Mouse (Mus musculus) lung, adult 18-20 months (tissue): ENCODE data around the gene Lpin2.

Source experiments
- DNase-seq, 2 experiments: peaks; one replicate each; pipeline ENCODE4 v3.0.0; 2022; ENCODE audit warnings: mixed read lengths in 2 of 2

Lpin2 gene

DNA sequence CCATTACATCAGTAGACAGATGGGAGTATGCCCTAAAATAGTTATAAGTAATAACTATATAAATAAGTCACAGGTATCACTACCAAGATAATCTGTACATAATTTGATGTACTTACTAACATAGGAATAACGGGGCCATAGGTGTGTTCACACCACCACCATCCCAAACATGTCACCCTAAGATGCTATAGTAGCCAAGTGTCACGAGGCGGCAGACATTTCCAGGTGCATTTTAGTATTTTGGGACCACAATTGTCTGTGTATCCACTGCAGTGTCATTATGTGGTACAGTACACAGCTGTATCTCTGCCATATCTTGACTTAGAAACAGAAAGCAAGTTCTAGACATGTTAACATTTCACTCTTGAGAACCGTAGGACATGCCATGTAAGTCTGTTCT is 50.9 kb downstream of the Lpin2 start:
- DNase-seq = no peak

DNA sequence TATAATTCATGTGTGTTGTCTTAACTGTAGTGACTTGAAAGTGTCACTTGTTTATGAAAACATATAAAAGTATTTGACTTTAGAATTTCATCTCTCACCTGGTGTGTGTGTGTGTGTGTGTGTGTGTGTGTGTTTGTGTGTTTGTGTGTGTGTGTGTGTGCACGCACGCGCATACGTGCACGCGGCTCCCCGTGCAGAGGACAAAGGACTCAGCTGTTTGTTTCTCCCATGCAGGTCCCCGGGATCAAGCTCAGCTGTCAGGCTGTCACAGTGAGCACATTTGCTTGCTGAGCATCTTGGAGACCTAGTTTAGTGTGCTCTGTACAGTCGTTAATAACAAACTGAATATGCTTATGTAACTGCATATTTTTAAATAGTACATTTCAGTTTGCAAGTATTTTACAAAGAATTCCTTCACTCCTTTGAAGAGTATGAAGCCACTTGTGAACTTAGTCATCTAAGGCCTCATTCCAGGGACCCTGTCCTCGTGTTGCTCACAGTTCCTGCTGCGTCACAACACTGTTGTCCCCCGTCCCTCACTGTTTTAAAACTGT is 51.8 kb downstream of the Lpin2 start:
- DNase-seq = no peak

DNA sequence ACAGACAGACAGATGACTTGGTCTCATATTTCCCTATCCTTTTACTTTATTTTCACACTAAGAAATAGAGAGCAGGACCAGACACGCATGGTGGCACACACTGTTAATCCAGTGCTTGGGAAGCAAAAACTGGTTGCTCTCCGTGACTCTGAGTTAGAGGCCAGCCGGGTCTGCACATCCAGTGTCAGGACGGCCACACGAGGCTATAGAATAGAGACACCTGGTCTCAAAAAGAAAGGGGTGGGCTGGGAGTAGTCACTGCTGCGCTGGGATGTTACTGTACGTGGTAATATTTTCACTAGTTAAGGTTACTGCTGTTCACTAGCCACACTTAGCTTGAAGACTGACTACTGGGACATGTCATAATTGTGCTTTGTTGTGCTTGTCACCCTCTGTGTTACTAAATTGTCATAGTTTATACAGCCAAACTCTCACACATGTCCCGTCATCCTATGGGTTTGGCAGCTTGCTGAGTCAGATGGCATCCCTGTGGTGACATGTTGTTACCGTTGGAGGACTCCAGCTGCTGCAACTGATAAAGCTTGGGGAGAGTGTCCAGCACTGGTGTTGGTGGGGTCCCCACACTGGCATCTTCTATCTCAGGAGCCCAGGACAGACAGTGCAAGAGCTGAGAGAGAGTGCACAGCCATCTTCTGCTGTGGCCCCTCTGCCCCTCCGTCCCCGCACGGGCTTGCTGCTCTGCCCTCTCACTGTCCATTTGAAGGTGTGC is 53.0 kb downstream of the Lpin2 start:
- DNase-seq = no peak

DNA sequence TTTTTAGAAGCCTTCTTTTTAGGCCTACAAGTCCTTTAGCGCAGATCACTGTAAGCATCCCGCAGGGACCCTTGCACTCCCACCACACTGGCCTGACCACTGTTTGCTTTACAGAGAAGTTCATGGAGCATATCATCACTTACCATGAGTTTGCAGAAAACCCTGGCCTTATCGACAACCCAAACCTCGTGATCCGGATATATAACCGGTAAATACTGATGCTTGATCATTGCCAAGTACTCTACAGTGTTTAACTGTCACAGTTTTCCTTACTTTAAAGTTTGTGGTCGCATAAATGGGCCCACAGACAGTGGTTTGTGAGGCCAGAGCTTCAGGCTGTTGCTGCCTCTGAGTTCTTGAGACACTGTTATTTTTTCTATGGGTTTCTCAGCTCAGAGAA is 56.1 kb downstream of the Lpin2 start:
- no peak for DNase-seq

DNA sequence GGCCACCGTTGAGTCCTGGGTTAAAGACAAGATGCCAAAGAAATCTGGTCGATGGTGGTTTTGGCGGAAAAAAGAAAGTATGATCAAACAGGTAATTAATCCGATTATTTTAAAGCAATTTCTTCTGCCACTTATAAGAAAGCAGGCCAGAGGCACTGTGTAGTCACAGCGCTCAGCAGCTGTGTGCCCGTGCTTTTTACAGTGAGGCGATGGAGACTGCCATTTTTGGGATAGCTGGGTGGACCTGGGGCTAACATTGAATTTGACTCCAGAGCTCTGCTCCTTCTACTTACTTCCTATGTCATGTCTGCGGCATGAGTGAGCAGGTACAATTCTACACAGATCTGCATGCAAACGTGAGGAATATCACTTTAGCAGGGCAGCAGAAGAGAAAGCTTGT is 58.5 kb downstream of the Lpin2 start:
- DNase-seq = no peak

DNA sequence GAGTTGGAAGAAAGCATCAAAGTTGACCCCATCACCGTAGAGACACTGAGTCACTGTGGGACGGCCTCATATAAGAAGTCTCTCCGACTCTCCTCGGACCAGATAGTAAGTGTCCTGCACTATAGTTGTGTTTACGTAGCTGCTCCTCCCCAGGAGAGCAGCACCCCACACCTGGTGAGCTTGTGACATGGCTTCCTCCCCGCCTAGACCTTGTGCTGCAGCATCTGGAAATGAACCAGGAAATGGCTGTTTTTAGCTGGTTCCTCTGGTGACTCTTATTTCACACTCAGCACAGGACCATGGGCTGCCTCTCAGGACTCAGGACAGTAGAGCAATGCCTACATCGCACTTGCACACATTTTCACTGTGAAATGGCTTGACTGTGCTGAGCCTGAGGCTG is 60.3 kb downstream of the Lpin2 start:
- no peak for DNase-seq

DNA sequence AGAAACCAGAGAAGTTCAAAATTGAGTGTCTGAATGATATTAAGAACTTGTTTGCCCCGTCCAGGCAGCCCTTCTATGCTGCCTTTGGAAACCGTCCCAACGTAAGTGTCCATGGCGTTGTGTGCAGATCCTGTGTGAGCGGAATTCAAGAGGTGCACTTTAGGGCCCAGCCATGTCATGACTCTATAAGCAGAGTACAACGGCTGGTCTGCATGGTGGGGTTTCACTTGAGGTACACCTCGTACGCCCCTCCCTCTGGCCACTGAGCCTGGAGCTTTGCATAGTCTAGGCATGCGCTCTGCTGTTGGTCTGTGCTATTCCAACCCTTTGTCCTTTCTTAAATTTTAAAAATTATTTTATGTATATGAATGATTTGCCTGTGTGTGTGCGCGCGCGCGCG is 62.8 kb downstream of the Lpin2 start:
- no peak for DNase-seq

DNA sequence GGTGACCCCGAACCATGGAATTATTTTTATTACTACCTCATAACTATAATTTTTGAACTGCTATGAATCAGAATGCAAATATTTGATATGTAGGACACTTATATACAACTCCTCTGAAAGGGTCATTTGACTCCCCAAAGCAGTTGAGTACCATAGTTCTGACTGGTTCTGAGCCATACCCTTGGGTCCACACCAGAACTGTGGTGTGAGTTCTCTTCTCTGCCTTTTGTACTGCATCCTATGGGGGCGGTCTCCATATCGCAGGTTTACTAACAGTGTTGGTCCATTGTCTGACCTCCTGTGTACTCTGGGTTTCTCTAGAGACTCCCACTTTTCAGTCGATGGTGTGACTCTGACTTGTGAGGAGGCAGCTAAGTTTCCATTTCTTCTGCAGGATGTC is 63.7 kb downstream of the Lpin2 start:
- DNase-seq = no peak

DNA sequence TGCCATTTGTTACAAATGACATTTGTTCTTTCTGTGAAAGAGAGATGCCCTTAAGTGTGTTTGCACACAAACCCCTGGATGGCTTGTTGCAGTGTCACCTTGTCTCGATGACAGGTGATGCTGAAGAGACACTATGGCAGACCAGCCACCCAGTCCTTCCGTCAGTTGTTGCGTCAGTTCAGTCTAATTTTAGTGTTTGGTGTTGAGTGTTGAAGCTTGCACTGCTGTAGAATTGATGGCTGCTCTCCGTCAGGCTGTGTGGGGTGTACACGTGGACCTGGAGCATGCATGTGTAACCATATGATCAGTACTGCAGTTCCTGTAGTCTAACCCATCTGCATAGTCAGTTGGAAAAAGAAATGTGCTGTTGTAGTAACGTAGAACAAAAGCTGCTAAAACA is 66.6 kb downstream of the Lpin2 start:
- no peak for DNase-seq

DNA sequence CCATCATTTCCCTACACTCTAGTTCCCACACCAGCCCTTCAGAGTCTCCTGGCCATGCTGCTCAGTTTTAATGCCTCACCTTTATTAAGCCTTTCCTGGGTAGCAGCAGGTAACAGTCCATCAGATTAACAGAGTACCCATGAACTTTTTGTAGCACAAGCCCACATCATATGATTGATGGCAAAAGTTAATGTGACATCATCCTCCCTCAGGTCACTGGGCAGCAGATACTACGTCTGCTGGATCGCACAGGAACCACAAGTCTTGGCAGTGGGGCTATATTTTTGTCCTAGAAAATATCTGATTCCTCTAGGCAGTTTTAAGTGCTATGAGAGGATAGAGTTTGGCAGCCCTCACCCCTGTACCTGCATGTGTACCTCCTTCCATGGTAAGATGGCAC is 67.7 kb downstream of the Lpin2 start:
- DNase-seq = no peak

DNA sequence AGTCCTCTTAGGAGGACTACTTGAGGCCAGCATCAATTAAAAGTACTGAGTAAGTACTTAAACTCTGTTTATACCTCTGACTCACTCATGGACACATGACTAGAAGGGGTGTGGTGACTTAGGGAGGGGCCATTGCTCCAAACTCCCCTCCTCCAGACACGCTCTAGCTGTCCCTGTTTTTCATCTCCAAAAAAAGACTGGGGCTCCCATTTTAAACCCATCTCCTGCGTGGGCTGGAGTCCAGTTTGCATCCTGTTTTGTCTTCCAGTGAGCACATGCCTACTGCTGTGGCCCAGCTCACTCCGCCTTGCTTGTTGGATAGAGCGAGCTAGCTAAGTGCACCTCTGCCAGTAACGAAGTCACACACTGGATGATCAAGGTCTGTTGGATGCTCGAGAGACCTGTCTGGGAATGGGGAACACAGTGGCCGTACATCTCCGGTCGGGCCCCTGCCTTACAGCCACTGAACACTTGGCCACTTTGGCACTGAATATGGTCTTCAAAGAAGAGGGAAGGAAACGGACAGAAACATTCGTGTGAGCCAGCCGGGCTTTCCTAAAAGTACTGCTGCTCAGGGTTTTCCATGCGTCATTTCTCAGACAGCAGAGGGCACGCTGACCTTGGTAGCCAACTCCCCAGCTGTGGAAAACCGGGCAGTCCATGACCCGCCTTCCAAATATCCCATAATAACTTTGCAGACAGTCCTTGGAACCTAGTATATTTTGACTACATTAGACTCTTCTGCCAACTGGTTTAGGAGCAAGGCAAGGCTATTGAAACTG is 68.7 kb downstream of the Lpin2 start:
- DNase-seq = peak; percentile 47 to 70

DNA sequence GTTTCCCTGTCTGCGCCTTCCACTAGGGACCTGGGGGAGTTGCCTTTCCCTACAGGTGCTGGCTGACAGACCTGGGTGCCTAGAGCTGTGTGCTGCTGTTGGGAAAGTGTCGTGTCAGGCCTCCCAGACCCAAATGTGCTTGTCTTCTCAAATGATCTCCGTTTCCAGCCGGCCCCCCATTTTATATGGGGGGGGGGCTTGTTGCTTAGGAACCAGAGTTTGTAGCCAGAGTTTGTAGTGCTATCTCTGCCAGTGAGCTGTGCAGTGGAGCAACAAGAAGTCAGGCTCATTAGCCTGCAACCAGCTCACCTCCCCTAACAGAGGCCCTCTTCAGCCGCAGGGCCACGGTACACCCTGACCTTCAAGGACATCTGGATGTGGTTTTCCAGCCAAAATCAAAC is 69.2 kb downstream of the Lpin2 start:
- no peak for DNase-seq

DNA sequence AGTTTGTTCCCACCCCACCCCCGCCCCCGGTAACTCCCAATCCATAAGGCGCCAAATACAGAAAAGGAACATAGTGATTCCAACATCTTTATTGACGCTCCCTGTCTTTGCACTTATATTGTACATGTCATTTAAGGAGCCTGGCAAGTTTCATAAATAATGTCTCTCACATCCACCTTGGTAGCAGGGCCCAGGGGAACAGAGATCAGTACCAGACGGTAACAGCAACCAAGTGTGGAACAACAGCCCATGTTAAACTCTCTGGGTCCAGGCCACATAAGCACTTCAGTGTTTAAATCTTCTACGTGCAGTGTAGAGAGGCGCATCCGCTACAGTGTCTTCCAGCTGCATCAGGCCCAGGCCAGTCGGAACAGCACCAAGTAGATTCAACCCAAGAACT is 69.7 kb downstream of the Lpin2 start:
- DNase-seq = no peak

DNA sequence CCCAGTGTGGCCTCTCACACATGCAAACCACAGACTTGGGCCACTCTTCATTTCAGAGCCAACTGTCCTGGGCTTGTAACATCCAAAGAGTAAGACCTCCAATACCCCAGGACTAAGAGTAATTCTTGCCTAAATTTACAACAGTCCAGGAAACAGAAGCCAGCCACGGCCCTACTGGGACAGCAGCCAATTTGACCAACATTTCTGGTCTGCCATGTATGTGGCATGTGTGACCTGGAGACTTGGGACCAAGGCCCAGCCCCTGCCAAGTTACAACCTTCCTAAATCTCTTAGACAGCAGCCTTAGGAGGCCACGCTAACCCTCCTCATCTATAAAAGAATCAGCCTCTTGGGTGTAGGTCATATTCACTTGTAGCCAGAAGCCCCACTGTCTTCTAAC is 71.0 kb downstream of the Lpin2 start:
- no peak for DNase-seq

DNA sequence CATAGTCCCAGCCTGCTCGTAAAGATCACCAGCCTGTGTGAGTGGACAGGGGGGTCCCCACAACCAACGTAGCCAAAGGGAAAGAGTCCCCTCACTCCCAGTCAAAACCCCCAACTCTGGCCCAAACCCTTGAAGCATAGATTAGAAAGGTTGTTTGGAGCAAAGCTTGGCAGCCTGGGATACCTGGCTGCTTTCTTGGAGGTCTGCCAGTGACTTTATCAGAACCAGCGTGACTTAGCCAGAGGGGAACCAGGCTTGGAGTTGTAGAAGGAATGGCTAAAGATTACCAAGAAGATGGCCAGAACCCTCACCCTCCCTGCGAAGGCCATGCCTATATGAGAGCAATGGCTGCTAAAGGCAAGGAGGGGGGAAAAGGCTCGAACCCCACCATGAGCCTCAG is 71.7 kb downstream of the Lpin2 start:
- DNase-seq = no peak

DNA sequence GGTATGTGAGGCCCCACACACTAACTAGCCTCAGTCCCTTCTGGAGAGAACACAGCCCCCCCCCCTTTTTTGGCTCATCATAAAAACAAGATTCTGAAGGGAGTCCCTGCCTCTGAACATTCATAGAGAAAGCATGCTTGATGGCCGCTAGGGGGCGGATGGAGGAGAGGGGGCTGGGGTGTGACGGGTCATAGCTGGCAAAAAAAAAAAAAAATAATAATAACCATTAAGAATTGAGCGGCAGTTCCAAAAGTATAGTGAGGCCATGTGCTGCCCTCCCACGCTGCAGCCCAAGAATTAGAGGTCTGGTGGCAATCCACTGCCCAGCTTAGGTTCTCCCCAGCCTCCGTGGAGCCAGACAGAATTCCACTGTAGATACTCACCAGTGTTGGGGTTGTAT is 72.4 kb downstream of the Lpin2 start:
- no peak for DNase-seq

DNA sequence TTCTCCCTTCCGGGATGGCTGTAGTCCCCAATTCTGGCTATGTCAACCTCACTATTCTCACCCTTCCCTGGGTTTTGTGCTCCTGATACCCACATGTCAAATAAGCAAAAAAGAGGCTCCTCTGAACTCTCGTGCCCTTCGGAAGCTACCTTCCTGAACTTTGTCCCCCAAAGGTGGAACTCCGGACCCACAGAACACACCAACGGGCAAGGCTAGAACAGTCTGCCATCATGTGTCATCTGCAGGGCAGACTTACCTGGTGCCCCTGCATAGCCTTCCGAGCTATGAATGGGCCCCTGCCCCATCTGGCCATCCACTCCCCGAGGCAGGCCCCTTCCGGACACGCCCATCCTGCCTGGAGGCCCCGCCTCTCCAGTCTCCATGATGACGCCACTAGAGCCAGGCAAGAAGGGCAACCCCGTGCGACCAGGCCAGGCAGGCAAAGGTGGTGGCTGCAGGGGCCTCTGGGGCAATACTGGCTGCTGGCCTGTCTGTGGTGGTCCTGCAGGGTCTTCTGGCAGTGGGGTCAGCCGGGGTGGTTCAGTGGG is 73.8 kb downstream of the Lpin2 start:
- no peak for DNase-seq

DNA sequence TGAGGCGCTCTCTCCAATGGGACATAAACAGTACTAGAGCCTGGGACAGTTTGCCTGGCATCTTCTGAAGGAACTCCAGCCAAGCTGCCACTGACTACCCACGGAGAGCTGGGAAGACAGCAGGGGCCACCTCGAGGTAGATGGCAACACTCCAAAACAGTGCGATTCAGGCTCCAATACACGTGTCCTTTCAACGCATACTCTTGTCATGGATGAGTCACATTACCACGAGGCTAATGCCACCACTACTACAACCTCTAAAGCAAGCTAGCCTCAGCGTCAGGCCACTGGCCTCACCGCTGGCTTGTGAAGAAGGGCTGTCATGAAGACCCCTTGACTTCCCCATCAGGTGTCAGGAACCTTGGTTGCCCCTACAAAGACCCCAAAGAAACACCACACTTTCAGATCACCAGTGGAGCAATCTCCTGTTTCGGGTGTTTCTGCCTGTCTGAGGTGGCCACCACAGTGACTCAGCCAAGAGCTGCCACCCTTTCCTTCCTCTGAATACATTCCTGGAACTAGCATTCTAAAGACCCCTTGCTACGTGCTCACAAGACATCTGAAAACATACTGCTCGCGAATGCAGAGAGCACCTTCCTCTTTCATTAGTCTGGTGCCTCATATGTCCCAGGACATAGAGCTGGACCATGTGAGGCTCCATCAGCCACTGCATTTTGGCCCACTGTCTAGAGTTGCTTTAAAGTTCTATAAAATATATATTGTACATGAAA is 74.6 kb downstream of the Lpin2 start:
- no peak for DNase-seq

DNA sequence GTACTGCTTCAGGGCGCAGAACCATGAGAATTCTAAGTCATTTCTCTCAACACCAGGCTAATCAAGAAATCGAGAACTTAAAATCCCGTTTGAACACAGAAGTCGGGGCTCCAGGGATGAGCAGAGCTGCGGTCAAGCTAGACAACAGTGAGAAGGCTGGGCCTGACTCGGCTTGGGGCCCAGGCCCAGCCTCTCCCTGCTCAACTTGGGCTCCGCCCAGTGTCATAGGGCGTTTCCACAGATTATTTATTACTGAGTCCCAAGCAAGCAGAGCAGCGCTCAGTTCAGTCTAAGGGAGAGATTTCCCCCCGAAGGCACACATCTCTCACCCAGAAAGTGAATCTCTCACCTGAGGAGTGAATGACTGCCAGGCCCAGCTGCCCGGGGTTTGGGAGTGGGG is 77.4 kb downstream of the Lpin2 start:
- DNase-seq = peak; percentile 56 to 61

DNA sequence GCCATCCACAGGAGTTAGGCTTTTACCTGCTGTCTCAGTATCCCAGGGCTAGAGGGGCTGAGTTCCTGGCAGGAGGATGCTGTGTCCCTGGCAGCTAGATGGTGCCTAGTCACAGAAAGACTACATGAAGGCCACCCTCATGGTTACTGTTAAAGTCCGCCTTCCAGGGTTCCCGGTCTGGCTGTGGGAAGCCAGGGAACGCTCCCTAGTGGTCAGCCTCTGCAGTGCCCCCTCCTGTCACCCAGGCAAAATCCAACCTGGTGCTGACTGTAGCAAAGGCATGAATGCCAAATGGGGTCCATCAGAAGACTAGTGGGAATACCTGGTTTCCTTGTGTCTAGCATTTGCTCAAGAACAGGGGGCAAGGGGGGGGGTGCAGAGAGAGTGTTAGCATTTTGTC is 78.3 kb downstream of the Lpin2 start:
- no peak for DNase-seq

DNA sequence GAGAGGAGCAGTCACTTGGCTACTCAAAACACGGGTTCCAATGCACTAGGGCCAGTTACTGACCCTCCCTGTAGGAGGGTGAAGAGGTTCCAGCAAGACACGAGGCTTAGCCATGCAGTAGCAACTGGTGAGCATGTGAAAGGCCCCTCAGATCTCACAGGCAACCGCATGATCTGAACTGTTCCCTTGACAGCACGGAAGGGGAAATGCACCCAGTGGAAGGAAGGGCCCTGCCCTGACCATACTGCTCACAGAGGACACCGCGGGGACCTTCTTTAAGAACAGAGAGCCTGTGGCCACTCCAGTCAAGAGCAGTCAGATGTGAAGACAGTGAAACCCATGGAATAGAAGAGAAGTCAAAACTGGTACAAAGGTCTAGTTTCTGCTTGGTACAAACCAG is 80.8 kb downstream of the Lpin2 start:
- peak in 1 of 2 experiments; percentile 26 for DNase-seq

DNA sequence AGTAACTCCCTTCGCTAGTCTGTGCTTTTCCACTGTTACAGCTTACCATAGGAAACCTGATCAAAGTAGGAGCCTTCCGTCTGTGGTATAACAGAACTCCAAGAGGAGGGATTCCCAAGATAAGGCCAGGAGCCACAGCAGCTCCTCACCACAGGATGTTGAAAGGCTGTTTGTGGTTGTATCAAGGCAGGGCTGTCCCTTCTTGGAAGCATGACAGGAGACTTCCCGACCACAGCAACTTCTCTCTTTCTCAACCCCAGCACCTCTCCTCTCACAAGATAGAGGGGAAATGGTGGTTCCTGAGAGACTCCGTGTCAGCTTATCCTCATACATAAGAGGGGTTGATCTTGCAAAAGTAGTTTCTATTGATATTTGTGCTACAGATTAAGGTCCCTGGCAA is 82.4 kb downstream of the Lpin2 start:
- DNase-seq = no peak

DNA sequence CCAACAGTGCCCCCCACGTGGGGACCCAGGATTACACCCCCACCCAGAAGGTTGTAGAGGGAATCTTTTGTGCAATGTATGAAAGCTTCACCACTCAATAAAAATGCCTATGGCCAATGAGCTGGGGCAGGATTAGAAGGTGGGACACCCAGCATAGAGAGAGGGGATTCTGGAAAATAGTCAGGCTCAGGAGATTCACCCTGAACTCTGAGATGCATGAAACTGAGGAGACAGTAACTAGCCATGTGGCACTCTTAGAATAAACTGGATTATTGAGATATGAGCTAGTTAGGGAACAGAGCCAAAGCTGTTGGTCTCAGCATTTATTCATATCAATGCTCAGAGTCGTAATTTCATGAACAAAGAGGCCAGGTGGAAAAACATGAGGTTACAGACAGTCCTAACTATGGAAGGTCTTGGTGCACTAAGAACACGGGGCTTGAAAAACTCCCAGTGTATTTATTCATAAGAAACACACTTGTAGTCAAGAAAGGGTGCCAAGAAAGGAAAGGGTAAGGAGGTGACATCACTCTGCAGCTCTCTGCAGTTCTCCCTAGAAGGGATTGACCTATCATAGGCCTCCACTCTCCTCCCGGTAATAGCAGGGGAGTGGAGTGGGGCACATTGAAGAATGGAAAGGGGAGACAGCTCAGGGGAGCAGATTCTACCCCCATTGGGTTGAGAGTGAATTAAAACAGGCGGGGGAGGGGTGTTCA is 83.1 kb downstream of the Lpin2 start:
- DNase-seq = no peak
